Mouse (Mus musculus) MEL (cell line): Measurements from ENCODE around the gene Gm15056. TPM values are rescaled to one million over a fixed set of nuclear protein-coding genes. Genes with fewer than 3 reads are reported as not detected.

Experiments
- DNase-seq: peaks from one replicate; pipeline ENCODE4 v3.0.0; 2011; ENCODE audit warnings: low read depth, low spot score
- H3K27ac ChIP-seq: 2 replicates; pipeline ENCODE4 v1.5.1; 2012; ENCODE audit warnings: low read depth, mild to moderate bottlenecking, control low read depth, low read length, moderate library complexity; ENCODE audit not compliant: control insufficient read depth
- H3K27me3 ChIP-seq, 2 experiments: fragments of 150-350 bp in 1 of 2; sonication (generic) in 1 of 2; 2 replicates each; pipeline ENCODE4 v1.6.1; 2012; ENCODE audit warnings: low read length in 2 of 2, mild to moderate bottlenecking in 2 of 2, improper control_type of control experiment in 1 of 2, moderate library complexity in 1 of 2; ENCODE audit not compliant: insufficient read depth in 2 of 2, control insufficient read depth in 1 of 2
- H3K36me3 ChIP-seq, 2 experiments: 2 replicates each; pipeline ENCODE4 v1.6.1; 2012 to 2014; ENCODE audit warnings: low read length in 2 of 2, improper control_type of control experiment in 1 of 2, inconsistent platforms in 1 of 2, mild to moderate bottlenecking in 1 of 2; ENCODE audit not compliant: insufficient read depth in 2 of 2, control insufficient read depth in 1 of 2
- H3K4me1 ChIP-seq, 2 experiments: fragments of 150-350 bp in 1 of 2; sonication (generic) in 1 of 2; 2 replicates each; pipeline ENCODE4 v1.6.1; 2012; ENCODE audit warnings: low read length in 2 of 2, improper control_type of control experiment in 1 of 2, mild to moderate bottlenecking in 1 of 2; ENCODE audit not compliant: insufficient read depth in 2 of 2, control insufficient read depth in 1 of 2
- H3K4me3 ChIP-seq, 2 experiments: fragments of 150-350 bp in 1 of 2; sonication (generic) in 1 of 2; 2 replicates each; pipeline ENCODE4 v1.5.1; 2012; ENCODE audit warnings: low read depth in 2 of 2, low read length in 2 of 2, mild to moderate bottlenecking in 2 of 2, moderate library complexity in 2 of 2, control low read depth in 1 of 2, improper control_type of control experiment in 1 of 2; ENCODE audit not compliant: control insufficient read depth in 1 of 2, insufficient read depth in 1 of 2
- H3K79me2 ChIP-seq: 2 replicates; pipeline ENCODE4 v1.6.1; 2012; ENCODE audit warnings: mild to moderate bottlenecking, low read length, moderate library complexity; ENCODE audit not compliant: control insufficient read depth, poor library complexity, insufficient read depth
- H3K9ac ChIP-seq: 2 replicates; pipeline ENCODE4 v1.6.1; 2012; ENCODE audit warnings: low read depth, mild to moderate bottlenecking, control low read depth, low read length, moderate library complexity; ENCODE audit not compliant: control insufficient read depth, poor library complexity, severe bottlenecking
- H3K9me3 ChIP-seq: fragments of 150-350 bp; sonication (generic); replicated peaks from 2 replicates; pipeline ENCODE4 v1.6.1; 2012; ENCODE audit warnings: mild to moderate bottlenecking, low read length, improper control_type of control experiment, moderate library complexity; ENCODE audit not compliant: insufficient read depth
- MAFK ChIP-seq: IDR thresholded peaks from 2 replicates; pipeline ENCODE4 v1.6.1; 2011; ENCODE audit warnings: low read depth, mild to moderate bottlenecking, low read length, improper control_type of control experiment, borderline replicate concordance
- MEF2A ChIP-seq: IDR thresholded peaks from 2 replicates; pipeline ENCODE4 v1.6.1; 2014; ENCODE audit warnings: low read depth, mild to moderate bottlenecking, inconsistent platforms, low read length, improper control_type of control experiment; ENCODE audit not compliant: poor library complexity, insufficient replicate concordance, severe bottlenecking; ENCODE audit errors: extremely low read depth
- MXI1 ChIP-seq: IDR thresholded peaks from 2 replicates; pipeline ENCODE4 v1.6.1; 2011; ENCODE audit warnings: mild to moderate bottlenecking, low read depth, low read length, improper control_type of control experiment
- MYB ChIP-seq: IDR thresholded peaks from 2 replicates; pipeline ENCODE4 v1.6.1; 2011; ENCODE audit warnings: mild to moderate bottlenecking, low read depth, low read length, improper control_type of control experiment
- MYC ChIP-seq: IDR thresholded peaks from 2 replicates; pipeline ENCODE4 v1.6.1; 2011; ENCODE audit warnings: low read depth, mild to moderate bottlenecking, low read length, improper control_type of control experiment, moderate library complexity
- NRF1 ChIP-seq: IDR thresholded peaks from 2 replicates; pipeline ENCODE4 v1.6.1; 2014; ENCODE audit warnings: low read depth, mild to moderate bottlenecking, inconsistent platforms, low read length, improper control_type of control experiment, moderate library complexity; ENCODE audit not compliant: poor library complexity, insufficient read depth, severe bottlenecking
- SIN3A ChIP-seq: IDR thresholded peaks from 2 replicates; pipeline ENCODE4 v1.6.1; 2012; ENCODE audit warnings: low read length, improper control_type of control experiment, inconsistent platforms
- USF2 ChIP-seq, 2 experiments: IDR thresholded peaks; 2 replicates each; pipeline ENCODE4 v1.6.1; 2011 to 2012; ENCODE audit warnings: improper control_type of control experiment in 2 of 2, low read length in 2 of 2, borderline replicate concordance in 1 of 2, inconsistent platforms in 1 of 2, low read depth in 1 of 2, mild to moderate bottlenecking in 1 of 2; ENCODE audit not compliant: insufficient read depth in 1 of 2
- ZC3H11A ChIP-seq: IDR thresholded peaks from 2 replicates; pipeline ENCODE4 v1.6.1; 2012; ENCODE audit warnings: low read depth, mild to moderate bottlenecking, inconsistent platforms, low read length, improper control_type of control experiment
- ZKSCAN1 ChIP-seq: IDR thresholded peaks from 2 replicates; pipeline ENCODE4 v1.6.1; 2012; ENCODE audit warnings: low read depth, mild to moderate bottlenecking, inconsistent platforms, low read length, improper control_type of control experiment, moderate library complexity
- ZNF384 ChIP-seq: IDR thresholded peaks from 2 replicates; pipeline ENCODE4 v1.6.1; 2012; ENCODE audit warnings: low read depth, mild to moderate bottlenecking, inconsistent platforms, low read length, improper control_type of control experiment
- polyA plus RNA-seq, 2 experiments: library from polyadenylated mRNA; stranded (reverse) in 1 of 2; unstranded in 1 of 2; fragments of >175 nt in 1 of 2; fragments of >200 nt in 1 of 2; gene quantifications; 2 replicates each; pipeline versions ENCODE4 v1.2.1 to v1.2.4; 2012; ENCODE audit warnings: low replicate concordance in 2 of 2, low read depth in 1 of 2; ENCODE audit not compliant: insufficient read length in 2 of 2, insufficient read depth in 1 of 2, missing spikeins in 1 of 2
- total RNA-seq: library from RNA; depleted of rRNA; stranded (reverse); fragments of 300-350 nt; gene quantifications from 2 replicates; pipeline ENCODE4 v1.2.3, GENCODE M21; 2012; rRNA removed

Gene Gm15056
- total and polyA plus RNA-seq, 3 experiments: not detected

DNA sequence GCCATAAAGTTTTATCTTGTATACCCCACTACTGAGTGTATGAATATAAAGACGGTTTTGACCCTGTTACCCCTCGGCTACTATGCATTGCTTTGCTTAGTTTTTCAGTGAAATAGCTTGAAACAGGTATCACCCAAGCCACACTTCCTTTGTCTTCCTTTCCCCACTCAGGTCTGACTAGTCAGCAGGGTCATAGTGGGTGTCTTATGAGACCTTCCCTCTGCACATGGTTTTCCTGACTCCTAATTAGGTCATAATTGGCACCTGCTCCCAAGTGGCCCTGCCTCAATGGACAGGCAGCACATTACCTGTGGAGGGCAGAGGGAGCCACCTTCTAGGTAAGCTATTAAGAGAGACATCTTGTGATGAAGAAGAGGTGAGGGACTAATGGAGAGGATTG lies 10.1 kb downstream of the Gm15056 start, which contains the start of gene Defb33:
Gene Defb33, plus strand, starts transcription at position 301 of the 400 bp plus-strand sequence.
- Histone ChIP-seq H3K27ac (no peak within 1 kb of the TSS), H3K4me3 (no peak within 1 kb of the TSS), H3K79me2 (no peaks in the 10 kb centered on the region), H3K9me3 (no peaks in the 10 kb centered on the region), H3K36me3 (no peaks in the 10 kb centered on the region), H3K27me3 (no peaks in the 10 kb centered on the region), H3K4me1 (no peaks in the 10 kb centered on the region), H3K9ac (no peak within 1 kb of the TSS)
- DNase-seq: no peak
- TF ChIP-seq MAFK: no peak

DNA sequence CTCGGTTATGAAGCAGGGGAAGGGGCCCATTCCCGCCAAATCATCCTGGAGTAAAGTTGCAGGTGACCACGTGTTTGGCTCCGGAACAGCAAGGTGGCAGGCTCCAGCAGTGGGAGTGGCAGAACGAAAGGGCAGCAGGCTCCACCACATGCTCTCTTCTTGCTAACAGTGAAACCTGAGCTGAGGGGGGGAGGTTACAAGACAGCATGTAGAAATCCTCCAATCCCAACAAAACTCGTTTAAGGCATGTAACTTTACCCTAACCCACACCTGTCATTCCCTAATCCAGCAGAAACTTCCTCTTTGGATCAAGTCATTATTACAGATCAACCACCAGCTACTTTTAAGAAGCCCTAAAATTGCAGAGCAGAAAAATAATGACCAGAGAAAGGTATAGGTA lies 27.8 kb downstream of the Gm15056 start:
- H3K9me3 ChIP-seq: no peaks in the 10 kb centered on the region
- H3K36me3 ChIP-seq: no peaks in the 10 kb centered on the region
- no peak for DNase-seq
- H3K27me3 ChIP-seq: no peaks in the 10 kb centered on the region
- H3K27ac ChIP-seq: no peak overlapping the region
- no peaks in the 10 kb centered on the region for H3K79me2 ChIP-seq
- no peak overlapping the region for H3K9ac ChIP-seq
- H3K4me3 ChIP-seq: no peak overlapping the region
- H3K4me1 ChIP-seq: no peaks in the 10 kb centered on the region
- TF ChIP-seq ZNF384: no peak
- TF ChIP-seq NRF1: no peak
- TF ChIP-seq MXI1: no peak
- TF ChIP-seq SIN3A: no peak
- no peak for TF ChIP-seq MYB
- no peak for TF ChIP-seq MYC
- TF ChIP-seq ZKSCAN1: no peak
- TF ChIP-seq ZC3H11A: no peak
- TF ChIP-seq USF2 (IDR thresholded peaks at IDR 0.05; ENCODE audit: borderline replicate concordance in 1 of 2, insufficient read depth in 1 of 2, low read depth in 1 of 2, low read length in 2 of 2): no peak
- TF ChIP-seq MEF2A: no peak

Other genes with a start within 250 kb of the Gm15056 start
- not detected in 2 replicates for gene Defb33, start 10.0 kb downstream of the Gm15056 start, total RNA-seq
- gene Defb33, start 10.0 kb downstream of the Gm15056 start, polyA plus RNA-seq: not detected
- gene Gm6040, start 19.4 kb upstream of the Gm15056 start, total RNA-seq: not detected in 2 replicates
- not detected for gene Gm6040, start 19.4 kb upstream of the Gm15056 start, polyA plus RNA-seq
- gene AY761185, start 42.1 kb upstream of the Gm15056 start, total RNA-seq: not detected in 2 replicates
- not detected for gene AY761185, start 42.1 kb upstream of the Gm15056 start, polyA plus RNA-seq
- not detected in 2 replicates for gene Defa21, start 122.9 kb upstream of the Gm15056 start, total RNA-seq
- gene Defa21, start 122.9 kb upstream of the Gm15056 start, polyA plus RNA-seq: not detected
- gene Defa23, start 152.4 kb upstream of the Gm15056 start, total RNA-seq: not detected in 2 replicates
- not detected for gene Defa23, start 152.4 kb upstream of the Gm15056 start, polyA plus RNA-seq
- not detected in 2 replicates for gene Defa35, start 162.4 kb upstream of the Gm15056 start, total RNA-seq
- not detected for gene Defa35, start 162.4 kb upstream of the Gm15056 start, polyA plus RNA-seq
- not detected in 2 replicates for gene Defa25, start 181.8 kb upstream of the Gm15056 start, total RNA-seq
- gene Defa25, start 181.8 kb upstream of the Gm15056 start, polyA plus RNA-seq: not detected
- not detected in 2 replicates for gene Gm14851, start 193.4 kb upstream of the Gm15056 start, total RNA-seq
- not detected for gene Gm14851, start 193.4 kb upstream of the Gm15056 start, polyA plus RNA-seq
- gene Defa30, start 232.0 kb upstream of the Gm15056 start, total RNA-seq: not detected in 2 replicates
- not detected for gene Defa30, start 232.0 kb upstream of the Gm15056 start, polyA plus RNA-seq